Mouse (Mus musculus): ENCODE data around the gene Arhgef33. TPM values are rescaled to one million over a fixed set of nuclear protein-coding genes. Genes with fewer than 3 reads are reported as not detected.
A peak's percentile ranks its signal among the peaks of the same experiment; 100 is the strongest.
"Not testable (repeated sequence)": the region's sequence is repeated elsewhere in the genome, so short reads cannot be mapped to it uniquely, and the experiment has no call there.

The Arhgef33 gene
- total RNA-seq, 1 experiment from 2014 or later, result 0.67 TPM

DNA sequence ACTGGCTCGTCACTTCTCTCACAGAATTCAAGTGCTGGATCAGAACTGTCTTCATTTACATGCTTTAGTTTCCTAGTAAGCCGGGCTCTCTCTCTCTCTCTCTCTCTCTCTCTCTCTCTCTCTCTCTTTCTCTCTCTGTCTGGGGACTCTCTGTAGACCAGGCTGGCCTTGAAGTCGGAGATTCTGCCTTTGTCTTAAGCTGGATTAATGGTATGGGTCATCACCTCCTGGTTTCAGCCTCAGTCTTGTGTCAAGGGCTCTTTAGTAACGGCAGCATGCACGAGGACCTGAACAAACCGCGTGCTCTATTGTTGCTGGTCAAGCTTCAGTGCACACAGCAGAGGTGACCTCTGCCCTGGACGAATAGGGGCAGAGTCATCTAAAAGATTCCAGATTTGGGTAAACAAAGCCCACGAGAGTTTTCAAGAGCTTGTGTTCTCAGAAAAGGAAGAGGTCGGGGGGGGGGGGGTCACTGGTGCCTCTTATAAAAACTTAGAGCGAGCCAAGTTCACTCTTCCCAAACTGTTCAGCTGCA is 39.5 kb downstream of the Arhgef33 start:
- DNase-seq, result no peak

DNA sequence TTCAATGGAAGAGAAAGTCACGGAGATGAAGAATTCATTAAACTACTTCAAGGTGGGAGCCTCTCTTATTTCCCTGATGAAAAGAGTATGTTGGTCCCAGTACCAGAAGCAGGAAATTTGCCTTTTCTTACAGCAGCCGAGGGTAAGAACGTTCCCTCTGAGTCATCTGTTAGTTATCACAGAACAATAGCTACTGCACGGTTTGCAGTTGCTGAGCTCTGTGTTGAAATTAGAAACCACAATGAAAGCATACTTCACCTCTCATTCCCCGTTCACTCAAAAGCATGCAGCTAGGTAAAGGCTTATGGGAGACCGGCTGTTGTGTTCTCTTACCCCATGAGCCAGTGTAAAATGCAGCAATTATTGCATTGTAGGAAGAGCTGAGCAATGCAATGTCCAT is 40.0 kb downstream of the Arhgef33 start:
- DNase-seq, result no peak

- no peak for DNase-seq
These were observed 53.0 kb downstream of the Arhgef33 start for GRCm38 (mm10) chr17:80360245-80360644.

GRCm38 (mm10) chr17:80367276-80367675 is 60.1 kb downstream of the Arhgef33 start:
- no peak for DNase-seq

GRCm38 (mm10) chr17:80368606-80369005 is 61.4 kb downstream of the Arhgef33 start:
- no peak for DNase-seq

DNA sequence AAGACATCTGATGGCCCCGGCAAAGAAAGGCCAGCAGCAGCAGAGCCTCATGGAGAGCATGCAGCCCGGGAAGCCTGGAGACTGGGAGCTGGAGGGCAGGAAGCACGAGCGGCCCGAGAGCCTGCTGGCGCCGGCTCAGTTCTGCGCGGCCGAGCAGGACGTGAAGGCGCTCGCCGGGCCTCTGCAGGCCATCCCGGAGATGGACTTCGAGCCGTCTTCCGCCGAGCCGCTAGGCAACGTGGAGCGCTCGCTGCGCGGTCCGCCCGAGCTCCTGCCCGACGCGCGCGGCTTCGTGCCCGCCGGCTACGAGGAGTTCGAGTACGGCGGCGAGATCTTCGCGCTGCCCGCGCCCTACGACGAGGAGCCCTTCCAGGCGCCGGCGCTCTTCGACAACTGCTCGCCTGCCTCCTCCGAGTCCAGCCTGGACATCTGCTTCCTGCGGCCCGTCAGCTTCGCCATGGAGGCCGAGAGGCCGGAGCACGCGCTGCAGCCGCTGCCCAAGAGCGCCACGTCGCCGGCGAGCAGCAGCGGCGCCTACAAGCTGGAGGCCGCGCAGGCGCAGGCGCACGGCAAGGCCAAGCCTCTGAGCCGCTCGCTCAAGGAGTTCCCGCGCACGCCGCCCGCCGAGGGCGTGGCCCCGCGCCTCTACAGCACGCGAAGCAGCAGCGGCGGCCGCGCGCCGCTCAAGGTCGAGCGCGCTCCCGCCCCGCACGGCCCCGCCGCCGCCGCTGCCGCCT is 66.0 kb downstream of the Arhgef33 start, which contains the start of gene Gm10190:
TSS of gene Gm10190 (minus strand) at position 553 of the 737 bp plus-strand sequence.
- DNase-seq, result peak; percentile 90

GRCm38 (mm10) chr17:80373726-80374096 is 66.5 kb downstream of the Arhgef33 start:
- no peak for DNase-seq

DNA sequence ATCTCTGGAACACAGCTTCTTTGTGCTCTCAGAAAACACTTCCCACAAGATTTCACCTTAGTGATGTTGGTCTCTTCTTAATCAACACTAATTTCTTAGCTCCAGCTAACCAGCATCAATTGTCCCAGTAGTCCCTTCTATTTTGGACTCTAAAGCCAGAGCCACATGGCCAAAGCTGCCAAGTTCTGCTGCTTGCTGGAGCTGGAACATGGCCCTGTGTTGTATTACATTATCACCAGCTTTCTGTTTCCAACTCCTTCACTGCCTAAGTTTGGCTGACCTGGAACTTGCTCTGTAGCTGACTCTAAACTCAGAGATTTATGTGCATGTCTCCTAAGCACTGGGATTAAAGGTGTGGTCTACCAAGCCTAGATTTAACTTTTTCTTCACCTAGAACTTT is 71.2 kb downstream of the Arhgef33 start:
- DNase-seq, result not testable (repeated sequence)

GRCm38 (mm10) chr17:80385671-80386070 is 78.5 kb downstream of the Arhgef33 start:
- DNase-seq, result no peak

- DNase-seq, result no peak
These were observed 82.8 kb downstream of the Arhgef33 start for GRCm38 (mm10) chr17:80390024-80390423.

DNA sequence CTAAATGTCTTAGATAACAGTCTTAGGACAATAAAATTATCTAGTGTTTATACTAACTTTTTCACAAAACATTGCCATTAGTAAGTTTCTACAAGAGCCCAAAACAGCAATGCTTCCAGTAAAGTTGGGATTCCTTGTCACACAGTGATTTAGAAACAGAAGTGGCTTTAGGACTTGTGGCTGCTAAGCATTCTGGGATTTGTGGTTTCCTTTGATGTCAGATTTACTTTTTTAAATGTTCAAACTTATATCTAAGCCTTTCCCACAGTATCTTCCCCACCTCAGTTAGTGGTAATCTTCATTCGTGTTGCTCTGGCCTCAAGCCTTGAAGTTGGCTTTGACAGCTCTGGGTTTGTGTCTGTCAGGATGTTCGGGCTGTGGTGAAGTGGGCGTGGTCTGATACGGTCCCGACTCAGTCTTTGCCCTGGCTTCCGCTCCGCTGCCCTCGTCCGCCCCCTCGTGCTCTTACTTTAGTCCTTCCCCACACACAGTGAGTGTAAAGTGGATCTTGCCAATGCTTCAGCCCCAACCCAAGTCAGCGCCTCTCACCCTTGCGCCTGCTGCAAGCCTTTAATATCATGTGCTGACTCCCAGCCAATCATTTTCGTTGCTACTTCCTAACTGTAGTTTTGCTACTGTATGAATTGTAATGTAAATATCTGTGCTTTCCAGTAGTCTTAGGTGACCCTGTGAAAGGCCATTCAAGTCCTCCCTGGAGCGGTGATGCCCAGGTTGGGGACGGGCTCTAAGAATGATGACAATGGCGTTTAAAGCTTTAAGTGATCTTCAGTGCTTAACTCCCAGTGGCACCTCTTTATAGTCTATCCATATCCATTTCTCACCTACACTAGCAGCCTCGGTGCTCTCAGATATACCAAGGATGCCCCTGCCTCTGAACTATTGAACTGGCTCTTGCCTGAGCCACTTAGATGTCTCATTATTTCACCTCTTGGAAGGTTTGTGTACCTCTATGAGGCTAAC is 84.5 kb downstream of the Arhgef33 start:
- peak; percentile 47 for DNase-seq

DNA sequence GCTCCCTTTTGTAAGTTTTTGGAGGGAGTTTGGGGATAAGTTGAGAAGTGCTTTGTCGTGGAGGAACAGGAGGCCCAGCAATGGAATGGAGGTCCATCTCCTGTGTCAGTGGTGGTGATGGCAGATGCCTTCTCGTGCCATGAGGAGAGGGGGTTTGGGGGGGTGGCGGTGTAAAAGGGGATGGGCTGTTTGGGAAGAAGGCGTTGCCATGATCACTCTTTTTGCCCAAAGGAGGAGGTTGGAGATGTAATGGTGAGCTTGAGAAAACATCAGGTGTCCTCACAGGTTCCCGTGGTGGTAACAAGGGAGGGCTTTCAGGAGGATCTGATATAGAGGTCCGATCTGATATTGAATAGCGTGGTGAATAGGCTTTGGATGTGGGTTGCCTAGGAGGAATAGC is 91.0 kb downstream of the Arhgef33 start:
- DNase-seq, result no peak

DNA sequence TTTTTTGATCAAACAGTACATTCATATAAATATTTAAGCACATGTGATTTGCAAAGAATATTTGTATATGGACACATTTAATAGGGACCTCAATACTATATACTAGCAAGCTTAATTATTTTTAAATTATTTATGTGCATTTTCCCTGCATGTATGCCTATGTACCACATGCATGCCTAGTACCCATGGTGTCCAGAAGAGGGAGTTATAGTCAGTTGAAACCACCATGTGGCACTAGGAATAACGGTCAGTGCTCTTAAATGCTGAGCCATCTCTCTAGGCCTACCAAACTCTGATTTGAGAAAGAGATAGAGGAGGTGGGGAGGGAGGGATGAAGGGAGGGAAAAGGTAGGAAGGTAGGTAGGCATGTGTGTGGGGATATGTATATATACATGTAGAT is 104.0 kb downstream of the Arhgef33 start:
- no peak for DNase-seq

- DNase-seq, result no peak
These were observed 111.5 kb downstream of the Arhgef33 start for GRCm38 (mm10) chr17:80418572-80419210.

DNA sequence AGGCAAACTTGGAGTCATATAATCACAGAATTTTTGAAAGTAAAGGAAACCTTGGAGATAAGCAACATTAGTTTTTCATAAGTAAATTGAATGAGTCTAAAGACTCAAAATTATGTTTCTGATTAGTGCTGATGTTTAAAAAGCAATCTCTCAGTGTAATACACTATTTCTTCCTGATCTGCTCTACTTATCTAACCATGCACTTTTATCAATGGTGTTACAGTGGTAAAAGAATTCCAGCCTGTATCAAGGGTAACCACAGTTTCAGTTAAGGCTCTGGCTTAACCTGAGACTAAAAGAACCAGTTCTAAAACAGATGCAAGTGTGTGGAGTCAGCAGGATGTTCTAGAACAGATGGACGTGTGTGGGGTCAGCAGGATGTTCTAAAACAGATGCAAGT is 113.8 kb downstream of the Arhgef33 start:
- DNase-seq, result no peak

DNA sequence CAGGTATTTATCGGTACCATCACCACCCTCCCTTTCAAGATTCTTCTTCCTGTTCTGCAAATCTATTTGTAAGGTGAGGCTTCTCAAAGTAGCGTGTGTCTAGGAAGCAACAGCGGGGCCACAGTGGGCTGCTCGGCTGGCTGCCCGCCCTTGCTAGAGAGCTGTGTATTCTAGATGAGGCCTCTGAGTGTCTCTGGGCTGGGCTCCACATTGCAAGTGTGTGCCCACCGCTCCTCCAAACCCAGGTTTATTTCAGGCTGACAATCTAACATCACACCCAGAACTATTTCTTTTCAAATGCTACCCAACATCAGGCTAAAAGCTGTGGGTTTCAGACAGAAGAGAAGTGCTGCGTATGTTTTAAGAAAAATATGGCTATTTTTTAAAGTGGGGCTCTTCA is 119.0 kb downstream of the Arhgef33 start:
- no peak for DNase-seq

- no peak for DNase-seq
These were observed 119.7 kb downstream of the Arhgef33 start for GRCm38 (mm10) chr17:80426901-80427300.

DNA sequence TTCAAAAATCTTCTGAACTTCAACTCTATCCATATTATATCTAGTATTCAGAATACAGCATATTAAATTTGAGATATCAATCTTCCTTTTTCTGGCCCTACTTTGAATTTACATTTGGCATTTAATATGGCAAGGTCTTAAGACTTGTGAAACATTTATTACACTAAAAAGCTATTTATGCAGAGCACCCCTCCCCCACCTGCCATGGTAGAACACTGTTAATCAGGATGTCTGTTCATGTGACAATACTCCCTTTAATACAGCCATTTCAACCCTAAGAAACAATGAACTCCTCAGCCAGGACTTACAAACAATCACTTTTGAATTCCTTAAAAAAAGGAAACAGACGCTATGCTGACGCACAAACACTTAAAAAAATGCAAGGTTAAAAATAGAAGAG is 120.8 kb downstream of the Arhgef33 start:
- DNase-seq, result no peak

DNA sequence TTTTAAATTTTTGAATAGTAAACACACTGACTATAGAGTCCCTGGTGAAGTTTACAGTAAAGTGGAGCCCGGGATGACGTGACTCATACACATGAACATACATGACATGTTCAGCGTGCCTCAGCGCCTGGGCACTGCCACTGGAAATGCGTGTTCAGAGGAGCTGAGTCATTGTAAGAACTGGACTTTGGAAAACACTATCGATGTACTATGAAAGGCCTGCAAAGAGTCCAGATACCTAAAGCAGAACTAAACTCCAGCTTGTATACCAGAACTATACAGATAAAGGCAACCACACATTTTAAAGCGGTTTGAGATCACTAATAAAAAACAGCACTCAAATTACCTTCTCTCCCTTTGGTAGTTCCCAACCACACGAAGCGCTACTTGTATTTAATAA is 124.8 kb downstream of the Arhgef33 start:
- DNase-seq, result no peak

- DNase-seq, result no peak
These were observed 127.2 kb downstream of the Arhgef33 start for GRCm38 (mm10) chr17:80434430-80434829.

DNA sequence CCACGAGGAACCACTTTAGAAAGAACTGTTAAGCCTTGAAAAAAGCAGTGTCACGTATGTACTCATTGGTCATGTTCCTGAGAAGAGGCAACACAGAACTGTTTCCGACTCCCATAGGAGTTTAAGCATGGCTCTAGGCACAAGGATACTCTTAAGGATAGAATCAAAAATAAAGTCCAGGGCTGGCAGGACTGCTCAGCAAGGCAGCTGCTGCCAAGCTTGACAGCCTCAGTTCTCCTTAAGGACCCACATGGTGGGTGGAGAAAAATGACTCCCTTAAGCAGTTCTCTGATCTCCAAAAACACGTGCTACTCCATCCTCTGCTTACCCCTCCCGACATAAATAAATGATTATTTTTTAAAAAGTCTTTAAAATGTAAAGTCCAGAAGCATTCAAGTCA is 128.5 kb downstream of the Arhgef33 start:
- no peak for DNase-seq

DNA sequence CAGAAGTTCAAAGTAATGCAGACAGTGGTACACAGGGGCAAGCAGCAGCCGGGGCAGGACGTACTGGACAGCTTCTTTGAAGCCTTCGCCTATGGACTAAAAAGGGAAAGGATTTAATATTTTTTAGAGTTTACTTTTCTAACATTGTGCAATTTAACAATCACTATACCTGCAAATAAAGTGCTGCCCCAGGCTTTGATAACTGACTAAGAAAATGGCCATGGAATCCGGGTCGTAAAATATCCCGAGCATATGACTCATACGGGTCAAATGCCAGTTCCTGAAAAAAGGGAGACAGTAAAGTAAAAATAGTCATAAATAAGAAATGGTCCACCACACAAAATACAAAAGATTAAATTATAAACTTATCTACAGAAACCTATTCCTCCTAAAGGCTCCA is 138.2 kb downstream of the Arhgef33 start:
- DNase-seq, result no peak

DNA sequence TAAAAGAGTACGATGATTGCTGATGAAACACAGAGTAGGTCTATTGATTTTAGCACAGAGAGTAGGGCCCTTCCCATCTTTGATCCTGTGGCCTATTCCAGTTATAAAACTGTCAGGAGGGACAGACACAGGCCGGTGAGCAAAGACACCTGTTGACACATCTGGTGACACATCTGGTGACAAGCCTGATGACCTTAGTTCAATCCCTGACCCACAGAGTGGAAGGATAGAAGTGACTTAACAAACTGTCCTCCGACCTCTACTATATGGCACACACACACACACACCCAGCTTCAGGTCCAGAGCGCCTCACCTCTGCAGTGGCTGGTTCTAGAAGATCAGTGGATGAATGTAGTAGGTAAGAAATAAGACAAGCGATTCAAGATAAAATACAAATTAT is 139.3 kb downstream of the Arhgef33 start:
- DNase-seq, result no peak
